Mouse (Mus musculus) neural tube, embryonic 13.5 days (tissue): ENCODE data around the gene Fam131a. TPM values are rescaled to one million over a fixed set of nuclear protein-coding genes. Genes with fewer than 3 reads are reported as not detected.
A peak's percentile ranks its signal among the peaks of the same experiment; 100 is the strongest.

Experiments used
- ATAC-seq: fragments of 200-750 bp; cut with Nextera tagmentation; 2 replicates; pipeline ENCODE4 v1.8.0; 2017; ENCODE audit warnings: low read depth, mild to moderate bottlenecking, moderate TSS enrichment, moderate library complexity
- H3K27ac ChIP-seq: fragments of 300-500 bp; sonication (generic); replicated peaks from 2 replicates; pipeline ENCODE4 v1.5.1; 2015; ENCODE audit warnings: moderate library complexity, mild to moderate bottlenecking, inconsistent platforms
- H3K27me3 ChIP-seq: fragments of 300-500 bp; sonication (generic); 2 replicates; pipeline ENCODE4 v1.6.1; 2015; ENCODE audit warnings: mild to moderate bottlenecking, inconsistent platforms
- H3K36me3 ChIP-seq: fragments of 300-500 bp; sonication (generic); 2 replicates; pipeline ENCODE4 v1.6.1; 2015; ENCODE audit warnings: mild to moderate bottlenecking, inconsistent platforms
- H3K4me1 ChIP-seq: fragments of 300-500 bp; sonication (generic); replicated peaks from 2 replicates; pipeline ENCODE4 v1.6.1; 2015; ENCODE audit warnings: inconsistent platforms
- H3K4me2 ChIP-seq: fragments of 300-500 bp; sonication (generic); 2 replicates; pipeline ENCODE4 v1.6.1; 2015; ENCODE audit warnings: inconsistent platforms, mild to moderate bottlenecking, moderate library complexity
- H3K4me3 ChIP-seq: fragments of 300-500 bp; sonication (generic); 2 replicates; pipeline ENCODE4 v1.5.1; 2015; ENCODE audit warnings: mild to moderate bottlenecking, inconsistent platforms
- H3K9ac ChIP-seq: fragments of 300-500 bp; sonication (generic); 2 replicates; pipeline ENCODE4 v1.6.1; 2015; ENCODE audit warnings: moderate library complexity, mild to moderate bottlenecking, inconsistent platforms
- H3K9me3 ChIP-seq: fragments of 300-500 bp; sonication (generic); 2 replicates; pipeline ENCODE4 v1.6.1; 2016; ENCODE audit warnings: inconsistent platforms
- WGBS: fragments of 180-500 bp; shearing (Covaris S2); methylation state at CpG from one replicate; pipeline ENCODE4 v1.1.7; 2015; 5-methylcytosine and 5-hydroxymethylcytosine counted together
- polyA plus RNA-seq: library from polyadenylated mRNA; unstranded; fragments of >200 nt; fragmentation: Nextera tagmentation; extraction: Ambion mirVana; gene quantifications from 2 replicates; pipeline ENCODE4 v1.2.1, GENCODE M21; 2015

Fam131a gene
- polyA plus RNA-seq, 1 experiment from 2014 or later = 27.8 TPM

- Histone ChIP-seq H3K4me3 (peak overlapping the region; percentile 81), H3K9me3 (no peaks in the 10 kb centered on the region), H3K4me1 (peaks cover 29% of the 10 kb centered on the region), H3K27ac (peak overlapping the region; percentile 93), H3K9ac (peak overlapping the region; percentile 93), H3K27me3 (no peaks in the 10 kb centered on the region), H3K36me3 (peaks cover 43% of the 10 kb centered on the region), H3K4me2 (peak overlapping the region; percentile 95)
- WGBS = 16% methylated on average over 14 of the region's 14 CpGs
- no peak for ATAC-seq
Measured at GRCm38 (mm10) chr16:20673706-20674303, 19.2 kb upstream of the Fam131a start.

GRCm38 (mm10) chr16:20675213-20675612 lies 17.8 kb upstream of the Fam131a start:
- H3K36me3 ChIP-seq = peaks cover 57% of the 10 kb centered on the region

GRCm38 (mm10) chr16:20676702-20677101 lies 16.3 kb upstream of the Fam131a start:
- Histone ChIP-seq H3K4me3 (no peak overlapping the region), H3K4me1 (peaks cover 28% of the 10 kb centered on the region), H3K36me3 (peaks cover 72% of the 10 kb centered on the region), H3K27me3 (no peaks in the 10 kb centered on the region), H3K9me3 (no peaks in the 10 kb centered on the region), H3K9ac (no peak overlapping the region), H3K4me2 (no peak overlapping the region), H3K27ac (no peak overlapping the region)
- ATAC-seq = no peak
- WGBS = 82% methylated on average over 4 of the region's 4 CpGs

More at GRCm38 (mm10) chr16:20675213-20675612, 17.8 kb upstream of the Fam131a start:
- H3K9ac ChIP-seq = no peak overlapping the region
- no peak for ATAC-seq
- 0 out of 2 replicates have a peak overlapping the region, but pooled peaks have one; percentile 95 for H3K4me2 ChIP-seq
- H3K27ac ChIP-seq = no peak overlapping the region
- H3K4me1 ChIP-seq = peaks cover 29% of the 10 kb centered on the region
- WGBS = 92% methylated on average over 6 of the region's 6 CpGs
- H3K4me3 ChIP-seq = no peak overlapping the region
- no peaks in the 10 kb centered on the region for H3K9me3 ChIP-seq
- no peaks in the 10 kb centered on the region for H3K27me3 ChIP-seq

- Histone ChIP-seq H3K4me1 (peaks cover 23% of the 10 kb centered on the region), H3K9me3 (no peaks in the 10 kb centered on the region), H3K27me3 (no peaks in the 10 kb centered on the region), H3K4me2 (no peak overlapping the region), H3K4me3 (no peak overlapping the region), H3K9ac (no peak overlapping the region), H3K36me3 (peaks cover 79% of the 10 kb centered on the region), H3K27ac (no peak overlapping the region)
- WGBS = 91% methylated on average over 5 of the region's 5 CpGs
- ATAC-seq = no peak
Measured at GRCm38 (mm10) chr16:20677380-20677779, 15.7 kb upstream of the Fam131a start.

GRCm38 (mm10) chr16:20677974-20678675 lies 14.9 kb upstream of the Fam131a start:
- Histone ChIP-seq H3K4me3 (no peak overlapping the region), H3K9me3 (no peaks in the 10 kb centered on the region), H3K4me1 (peaks cover 23% of the 10 kb centered on the region), H3K4me2 (no peak overlapping the region), H3K9ac (no peak overlapping the region), H3K27me3 (no peaks in the 10 kb centered on the region), H3K27ac (no peak overlapping the region), H3K36me3 (peaks cover 86% of the 10 kb centered on the region)
- WGBS = 74% methylated on average over 10 of the region's 10 CpGs
- no peak for ATAC-seq

- WGBS = 86% methylated on average over 3 of the region's 3 CpGs
- no peak for ATAC-seq
- peaks cover 63% of the 10 kb centered on the region for H3K36me3 ChIP-seq
Measured at GRCm38 (mm10) chr16:20690774-20691173, 2.3 kb upstream of the Fam131a start.

GRCm38 (mm10) chr16:20691617-20692016 lies 1.4 kb upstream of the Fam131a start:
- Histone ChIP-seq H3K9me3 (no peaks in the 10 kb centered on the region), H3K9ac (no peak overlapping the region), H3K4me3 (no peak overlapping the region), H3K27ac (peak overlapping the region; percentile 95; the same call in 1 of the 2 replicates), H3K27me3 (no peaks in the 10 kb centered on the region), H3K4me2 (no peak overlapping the region), H3K36me3 (peaks cover 55% of the 10 kb centered on the region), H3K4me1 (peaks cover 42% of the 10 kb centered on the region)
- no peak for ATAC-seq
- WGBS = 82% methylated on average over 1 of the region's 1 CpGs

More at GRCm38 (mm10) chr16:20690774-20691173, 2.3 kb upstream of the Fam131a start:
- no peaks in the 10 kb centered on the region for H3K9me3 ChIP-seq
- no peak overlapping the region for H3K4me2 ChIP-seq
- no peak overlapping the region for H3K27ac ChIP-seq
- no peak overlapping the region for H3K4me3 ChIP-seq
- H3K9ac ChIP-seq = no peak overlapping the region
- H3K4me1 ChIP-seq = peaks cover 34% of the 10 kb centered on the region
- no peaks in the 10 kb centered on the region for H3K27me3 ChIP-seq

GRCm38 (mm10) chr16:20692241-20692965 lies 638 bp upstream of the Fam131a start:
- Histone ChIP-seq H3K9me3 (no peaks in the 10 kb centered on the region), H3K4me3 (peak overlapping the region; percentile 55; the same call in 1 of the 2 replicates), H3K4me2 (peak overlapping the region; percentile 82), H3K9ac (peak overlapping the region; percentile 82; the same call in 1 of the 2 replicates), H3K4me1 (peaks cover 44% of the 10 kb centered on the region), H3K27ac (peak overlapping the region; percentile 95), H3K27me3 (no peaks in the 10 kb centered on the region), H3K36me3 (peaks cover 47% of the 10 kb centered on the region)
- WGBS = 30% methylated on average over 16 of the region's 16 CpGs
- ATAC-seq = no peak

- H3K4me1 ChIP-seq = peaks cover 44% of the 10 kb centered on the region
- H3K9me3 ChIP-seq = no peaks in the 10 kb centered on the region
- H3K9ac ChIP-seq = no peak overlapping the region; the same call in 1 of the 2 replicates
- H3K4me2 ChIP-seq = peak overlapping the region; percentile 82
- no peak for ATAC-seq
- WGBS = 71% methylated on average over 8 of the region's 8 CpGs
- peaks cover 36% of the 10 kb centered on the region for H3K36me3 ChIP-seq
- H3K27me3 ChIP-seq = no peaks in the 10 kb centered on the region
- H3K27ac ChIP-seq = no peak overlapping the region; the same call in 1 of the 2 replicates
- no peak overlapping the region for H3K4me3 ChIP-seq
Measured at GRCm38 (mm10) chr16:20694781-20695180, 1.7 kb downstream of the Fam131a start.

- Histone ChIP-seq H3K36me3 (peaks cover 35% of the 10 kb centered on the region), H3K4me1 (peaks cover 50% of the 10 kb centered on the region), H3K9ac (peak overlapping the region; percentile 74), H3K4me2 (peak overlapping the region; percentile 82), H3K27me3 (no peaks in the 10 kb centered on the region), H3K4me3 (peak overlapping the region; percentile 44), H3K27ac (peak overlapping the region; percentile 87), H3K9me3 (no peaks in the 10 kb centered on the region)
- ATAC-seq = peak; percentile 71
- under 1% methylated on average over 46 of the region's 46 CpGs for WGBS
Measured at GRCm38 (mm10) chr16:20695622-20696323, 2.7 kb downstream of the Fam131a start.

- Histone ChIP-seq H3K4me2 (no peak overlapping the region), H3K9ac (no peak overlapping the region), H3K27ac (no peak overlapping the region), H3K9me3 (no peaks in the 10 kb centered on the region), H3K36me3 (peaks cover 46% of the 10 kb centered on the region), H3K4me1 (peaks cover 58% of the 10 kb centered on the region), H3K27me3 (no peaks in the 10 kb centered on the region), H3K4me3 (no peak overlapping the region)
- ATAC-seq = no peak
- 84% methylated on average over 5 of the region's 5 CpGs for WGBS
Measured at GRCm38 (mm10) chr16:20699266-20699665, 6.2 kb downstream of the Fam131a start.
